Mouse (Mus musculus): Measurements from ENCODE around the gene Mta1. TPM values are rescaled to one million over a fixed set of nuclear protein-coding genes. Genes with fewer than 3 reads are reported as not detected.

Mta1 gene
- polyA plus RNA-seq, 1 experiment from 2014 or later: 4.9 TPM

GRCm38 (mm10) chr12:113073420-113074328 lies 24.4 kb upstream of the Mta1 start:
- Histone ChIP-seq H3K4me1 (replicated peaks; ENCODE audit: control insufficient read depth, insufficient read depth, low read length) (no peaks in the 10 kb centered on the region; the same call in 1 of the 2 replicates), H3K36me3 (ENCODE audit: control insufficient read depth, insufficient read depth) (peaks cover 28% of the 10 kb centered on the region)

GRCm38 (mm10) chr12:113074329-113075062 lies 23.6 kb upstream of the Mta1 start, which contains the start of gene Tex22:
TSS of gene Tex22 (plus strand) at chr12:113074502.
- peak within 1 kb of the TSS; percentile 48 for H3K4me3 ChIP-seq (ENCODE audit: low read depth, low read length)
- no peaks in the 10 kb centered on the region for H3K9me3 ChIP-seq (ENCODE audit: control insufficient read depth)
- H3K4me1 ChIP-seq (replicated peaks; ENCODE audit: control insufficient read depth, insufficient read depth, low read length): no peaks in the 10 kb centered on the region; the same call in 1 of the 2 replicates
- 3% methylated on average over 32 of the region's 32 CpGs for WGBS
- H3K9ac ChIP-seq (ENCODE audit: low read depth, low read length): peak within 1 kb of the TSS; percentile 55
- peak; percentile 81 for ATAC-seq
- H3K27ac ChIP-seq (ENCODE audit: low read depth, low read length): peak within 1 kb of the TSS; percentile 76
- TF ChIP-seq CTCF (IDR thresholded peaks at IDR 0.05; ENCODE audit: low read depth): no peak
- H3K36me3 ChIP-seq (ENCODE audit: control insufficient read depth, insufficient read depth): peaks cover 20% of the 10 kb centered on the region
- peak within 1 kb of the TSS; percentile 96 for H3K4me2 ChIP-seq (replicated peaks; ENCODE audit: low read depth)
- H3K27me3 ChIP-seq (replicated peaks; ENCODE audit: control insufficient read depth, insufficient read depth, low read length): no peaks in the 10 kb centered on the region

More at GRCm38 (mm10) chr12:113073420-113074328, 24.4 kb upstream of the Mta1 start:
- H3K27me3 ChIP-seq (replicated peaks; ENCODE audit: control insufficient read depth, insufficient read depth, low read length): no peaks in the 10 kb centered on the region
- H3K9ac ChIP-seq (ENCODE audit: low read depth, low read length): peak overlapping the region; percentile 55
- peak; percentile 22 for ATAC-seq
- peak; percentile 44 for TF ChIP-seq CTCF (IDR thresholded peaks at IDR 0.05; ENCODE audit: low read depth)
- H3K4me3 ChIP-seq (ENCODE audit: low read depth, low read length): peak overlapping the region; percentile 48
- H3K4me2 ChIP-seq (replicated peaks; ENCODE audit: low read depth): peak overlapping the region; percentile 96
- H3K27ac ChIP-seq (ENCODE audit: low read depth, low read length): no peak overlapping the region
- no peaks in the 10 kb centered on the region for H3K9me3 ChIP-seq (ENCODE audit: control insufficient read depth)
- WGBS: 15% methylated on average over 15 of the region's 15 CpGs

- Histone ChIP-seq H3K9me3 (ENCODE audit: control insufficient read depth) (no peaks in the 10 kb centered on the region), H3K9ac (ENCODE audit: low read depth, low read length) (peak overlapping the region; percentile 55), H3K4me2 (replicated peaks; ENCODE audit: low read depth) (peak overlapping the region; percentile 96), H3K36me3 (ENCODE audit: control insufficient read depth, insufficient read depth) (peaks cover 14% of the 10 kb centered on the region; the same call in 1 of the 2 replicates), H3K27ac (ENCODE audit: low read depth, low read length) (peak overlapping the region; percentile 76), H3K27me3 (replicated peaks; ENCODE audit: control insufficient read depth, insufficient read depth, low read length) (no peaks in the 10 kb centered on the region), H3K4me3 (ENCODE audit: low read depth, low read length) (peak overlapping the region; percentile 48), H3K4me1 (replicated peaks; ENCODE audit: control insufficient read depth, insufficient read depth, low read length) (no peaks in the 10 kb centered on the region; the same call in 1 of the 2 replicates)
- peak; percentile 84 for ATAC-seq
- TF ChIP-seq CTCF (IDR thresholded peaks at IDR 0.05; ENCODE audit: low read depth): peak; percentile 98
- 3% methylated on average over 10 of the region's 10 CpGs for WGBS
Observed at GRCm38 (mm10) chr12:113075063-113075454, 23.0 kb upstream of the Mta1 start.

GRCm38 (mm10) chr12:113075486-113075885 lies 22.6 kb upstream of the Mta1 start:
- no peak for TF ChIP-seq CTCF (IDR thresholded peaks at IDR 0.05; ENCODE audit: low read depth)
- H3K27me3 ChIP-seq (replicated peaks; ENCODE audit: control insufficient read depth, insufficient read depth, low read length): no peaks in the 10 kb centered on the region
- H3K36me3 ChIP-seq (ENCODE audit: control insufficient read depth, insufficient read depth): peaks cover 10% of the 10 kb centered on the region; the same call in 1 of the 2 replicates
- H3K4me1 ChIP-seq (replicated peaks; ENCODE audit: control insufficient read depth, insufficient read depth, low read length): no peaks in the 10 kb centered on the region; the same call in 1 of the 2 replicates
- H3K4me3 ChIP-seq (ENCODE audit: low read depth, low read length): no peak overlapping the region
- no peaks in the 10 kb centered on the region for H3K9me3 ChIP-seq (ENCODE audit: control insufficient read depth)
- H3K4me2 ChIP-seq (replicated peaks; ENCODE audit: low read depth): peak overlapping the region; percentile 96
- H3K9ac ChIP-seq (ENCODE audit: low read depth, low read length): no peak overlapping the region
- no peak overlapping the region for H3K27ac ChIP-seq (ENCODE audit: low read depth, low read length)
- WGBS: 64% methylated on average over 6 of the region's 6 CpGs
- ATAC-seq: no peak

GRCm38 (mm10) chr12:113087276-113087675 lies 10.8 kb upstream of the Mta1 start:
- H3K4me3 ChIP-seq (ENCODE audit: low read depth, low read length): no peak overlapping the region
- no peak overlapping the region for H3K4me2 ChIP-seq (replicated peaks; ENCODE audit: low read depth)
- H3K9ac ChIP-seq (ENCODE audit: low read depth, low read length): no peak overlapping the region
- H3K4me1 ChIP-seq (replicated peaks; ENCODE audit: control insufficient read depth, insufficient read depth, low read length): no peaks in the 10 kb centered on the region
- no peak for TF ChIP-seq CTCF (IDR thresholded peaks at IDR 0.05; ENCODE audit: low read depth)
- H3K27me3 ChIP-seq (replicated peaks; ENCODE audit: control insufficient read depth, insufficient read depth, low read length): no peaks in the 10 kb centered on the region
- 60% methylated on average over 3 of the region's 3 CpGs for WGBS
- ATAC-seq: no peak
- H3K9me3 ChIP-seq (ENCODE audit: control insufficient read depth): no peaks in the 10 kb centered on the region
- H3K27ac ChIP-seq (ENCODE audit: low read depth, low read length): no peak overlapping the region
- no peaks in the 10 kb centered on the region for H3K36me3 ChIP-seq (ENCODE audit: control insufficient read depth, insufficient read depth)

GRCm38 (mm10) chr12:113088026-113088425 lies 10.1 kb upstream of the Mta1 start:
- Histone ChIP-seq H3K27ac (ENCODE audit: low read depth, low read length) (no peak overlapping the region), H3K4me1 (replicated peaks; ENCODE audit: control insufficient read depth, insufficient read depth, low read length) (no peaks in the 10 kb centered on the region), H3K9me3 (ENCODE audit: control insufficient read depth) (no peaks in the 10 kb centered on the region), H3K4me3 (ENCODE audit: low read depth, low read length) (no peak overlapping the region), H3K36me3 (ENCODE audit: control insufficient read depth, insufficient read depth) (no peaks in the 10 kb centered on the region), H3K9ac (ENCODE audit: low read depth, low read length) (no peak overlapping the region), H3K4me2 (replicated peaks; ENCODE audit: low read depth) (no peak overlapping the region), H3K27me3 (replicated peaks; ENCODE audit: control insufficient read depth, insufficient read depth, low read length) (no peaks in the 10 kb centered on the region)
- no peak for ATAC-seq
- TF ChIP-seq CTCF (IDR thresholded peaks at IDR 0.05; ENCODE audit: low read depth): no peak
- WGBS: 45% methylated on average over 4 of the region's 4 CpGs
